Mouse (Mus musculus) intestine, postnatal 0 days (tissue): ENCODE measurements at regions not wholly inside any gene's neighbourhood (a gene's known extent, or its start where the extent isn't known, plus 50 kb on each side); places are given as distances from the start of the nearest gene placed in this dataset.
A peak's percentile ranks its signal among the peaks of the same experiment; 100 is the strongest.
"Not testable (repeated sequence)": the region's sequence is repeated elsewhere in the genome, so short reads cannot be mapped to it uniquely, and the experiment has no call there.

Experiments
- ATAC-seq: fragments of 200-750 bp; cut with Nextera tagmentation; 2 replicates; pipeline ENCODE4 v1.8.0; 2017; ENCODE audit warnings: mild to moderate bottlenecking, moderate TSS enrichment, moderate library complexity
- H3K27ac ChIP-seq: fragments of 300-500 bp; sonication (generic); 2 replicates; pipeline ENCODE4 v1.5.1; 2014; ENCODE audit warnings: mild to moderate bottlenecking, low read depth, low read length, moderate library complexity
- H3K27me3 ChIP-seq: fragments of 300-500 bp; sonication (generic); replicated peaks from 2 replicates; pipeline ENCODE4 v1.6.1; 2014; ENCODE audit warnings: low read length, mixed read lengths; ENCODE audit not compliant: control insufficient read depth, insufficient read depth
- H3K36me3 ChIP-seq: fragments of 300-500 bp; sonication (generic); 2 replicates; pipeline ENCODE4 v1.6.1; 2014; ENCODE audit warnings: mild to moderate bottlenecking, moderate library complexity; ENCODE audit not compliant: control insufficient read depth, insufficient read depth
- H3K4me1 ChIP-seq: fragments of 300-500 bp; sonication (generic); replicated peaks from 2 replicates; pipeline ENCODE4 v1.6.1; 2014; ENCODE audit warnings: antibody characterized with exemption, low read length, mixed read lengths; ENCODE audit not compliant: control insufficient read depth, insufficient read depth
- H3K4me2 ChIP-seq: fragments of 300-500 bp; sonication (generic); replicated peaks from 2 replicates; pipeline ENCODE4 v1.6.1; 2014; ENCODE audit warnings: low read depth, mild to moderate bottlenecking, moderate library complexity
- H3K4me3 ChIP-seq: fragments of 300-500 bp; sonication (generic); 2 replicates; pipeline ENCODE4 v1.5.1; 2014; ENCODE audit warnings: low read depth, low read length
- H3K9ac ChIP-seq: fragments of 300-500 bp; sonication (generic); 2 replicates; pipeline ENCODE4 v1.6.1; 2014; ENCODE audit warnings: mild to moderate bottlenecking, low read depth, low read length
- H3K9me3 ChIP-seq: fragments of 300-500 bp; sonication (generic); 2 replicates; pipeline ENCODE4 v1.6.1; 2016; ENCODE audit warnings: mixed run types; ENCODE audit not compliant: control insufficient read depth
- CTCF ChIP-seq: sonication (generic); IDR thresholded peaks from 2 replicates; pipeline ENCODE4 v1.5.1; 2016; ENCODE audit warnings: low read depth, mild to moderate bottlenecking, control low read depth, antibody characterized with exemption, moderate library complexity
- WGBS: fragments of 180-500 bp; shearing (Covaris S2); extraction: QIAGEN DNeasy Blood & Tissue Kit; methylation state at CpG from one replicate; pipeline ENCODE4 v1.1.7; 2014; 5-methylcytosine and 5-hydroxymethylcytosine counted together

GRCm38 (mm10) chr7:113027125-113027801, 73.5 kb downstream of the Rassf10 start:
- Histone ChIP-seq H3K36me3 (no peaks in the 10 kb centered on the region), H3K9me3 (no peaks in the 10 kb centered on the region), H3K27me3 (no peaks in the 10 kb centered on the region), H3K4me2 (no peak overlapping the region), H3K4me1 (no peaks in the 10 kb centered on the region), H3K9ac (no peak overlapping the region), H3K4me3 (no peak overlapping the region), H3K27ac (no peak overlapping the region)
- no peak for ATAC-seq
- 82% methylated on average over 5 of the region's 5 CpGs for WGBS
- TF ChIP-seq CTCF: no peak

DNA sequence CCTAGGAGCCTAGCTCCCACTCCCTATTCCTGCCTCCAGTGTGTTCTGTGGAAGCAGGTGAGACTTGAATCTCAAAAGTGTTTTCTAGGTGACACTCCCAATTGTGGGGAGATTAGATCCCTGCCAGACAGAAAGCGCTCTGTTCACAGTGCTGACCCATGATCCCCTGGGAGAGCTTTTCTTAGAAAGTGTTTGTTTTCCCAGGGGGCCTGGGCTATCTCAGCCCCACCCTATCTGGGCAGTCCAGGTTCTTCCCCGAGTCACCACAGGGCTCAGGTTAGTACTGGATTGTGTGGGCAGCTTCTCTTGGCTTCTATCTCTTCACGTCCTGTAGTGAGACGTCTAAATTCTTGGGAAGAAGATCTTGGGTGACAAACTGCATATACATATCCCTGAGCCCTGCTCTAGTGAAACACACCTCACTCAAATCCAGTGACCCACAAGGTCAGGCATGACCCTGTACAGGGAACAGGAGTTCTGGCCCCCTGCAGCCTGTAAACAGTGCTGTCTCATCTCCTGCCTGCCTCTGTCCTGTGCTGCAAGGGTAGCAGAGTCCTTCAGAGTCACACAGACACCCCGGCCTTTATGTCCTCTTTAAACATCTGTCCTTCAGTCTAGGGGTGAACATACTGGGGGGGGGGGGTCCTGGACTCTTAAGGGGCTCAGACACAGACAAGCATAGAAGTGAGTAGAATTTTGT, 76.4 kb downstream of the Rassf10 start:
- H3K27ac ChIP-seq: no peak overlapping the region
- H3K9me3 ChIP-seq: no peaks in the 10 kb centered on the region
- no peaks in the 10 kb centered on the region for H3K4me1 ChIP-seq
- no peak for TF ChIP-seq CTCF
- no peaks in the 10 kb centered on the region for H3K36me3 ChIP-seq
- peak; percentile 90 for ATAC-seq
- H3K27me3 ChIP-seq: no peaks in the 10 kb centered on the region
- 23% methylated on average over 5 of the region's 5 CpGs for WGBS
- no peak overlapping the region for H3K4me3 ChIP-seq
- H3K9ac ChIP-seq: no peak overlapping the region
- H3K4me2 ChIP-seq: no peak overlapping the region

DNA sequence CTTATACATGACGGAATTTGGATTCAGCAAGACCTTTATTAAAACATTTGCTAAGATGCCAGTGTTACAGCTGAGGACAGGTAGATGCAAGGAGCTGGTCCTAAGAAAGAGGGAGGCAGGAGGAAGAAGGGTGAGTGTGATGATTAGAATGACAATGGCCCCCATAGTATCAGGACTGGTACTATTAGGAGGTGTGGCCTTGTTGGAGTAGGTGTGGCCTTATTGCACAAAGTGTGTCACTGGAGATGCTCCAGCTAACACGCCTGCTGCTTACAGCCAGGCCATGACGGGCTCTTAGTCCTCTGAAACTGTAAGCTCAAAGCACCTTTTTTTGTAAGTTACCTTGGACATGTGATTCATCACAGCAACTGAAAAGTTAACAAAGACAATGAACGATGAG, 82.0 kb downstream of the Rassf10 start:
- TF ChIP-seq CTCF: no peak
- Histone ChIP-seq H3K27me3 (no peaks in the 10 kb centered on the region), H3K4me3 (no peak overlapping the region), H3K27ac (no peak overlapping the region), H3K9me3 (no peaks in the 10 kb centered on the region), H3K9ac (no peak overlapping the region), H3K36me3 (no peaks in the 10 kb centered on the region), H3K4me2 (no peak overlapping the region), H3K4me1 (no peaks in the 10 kb centered on the region)
- ATAC-seq: no peak
- 76% methylated on average over 4 of the region's 4 CpGs for WGBS

DNA sequence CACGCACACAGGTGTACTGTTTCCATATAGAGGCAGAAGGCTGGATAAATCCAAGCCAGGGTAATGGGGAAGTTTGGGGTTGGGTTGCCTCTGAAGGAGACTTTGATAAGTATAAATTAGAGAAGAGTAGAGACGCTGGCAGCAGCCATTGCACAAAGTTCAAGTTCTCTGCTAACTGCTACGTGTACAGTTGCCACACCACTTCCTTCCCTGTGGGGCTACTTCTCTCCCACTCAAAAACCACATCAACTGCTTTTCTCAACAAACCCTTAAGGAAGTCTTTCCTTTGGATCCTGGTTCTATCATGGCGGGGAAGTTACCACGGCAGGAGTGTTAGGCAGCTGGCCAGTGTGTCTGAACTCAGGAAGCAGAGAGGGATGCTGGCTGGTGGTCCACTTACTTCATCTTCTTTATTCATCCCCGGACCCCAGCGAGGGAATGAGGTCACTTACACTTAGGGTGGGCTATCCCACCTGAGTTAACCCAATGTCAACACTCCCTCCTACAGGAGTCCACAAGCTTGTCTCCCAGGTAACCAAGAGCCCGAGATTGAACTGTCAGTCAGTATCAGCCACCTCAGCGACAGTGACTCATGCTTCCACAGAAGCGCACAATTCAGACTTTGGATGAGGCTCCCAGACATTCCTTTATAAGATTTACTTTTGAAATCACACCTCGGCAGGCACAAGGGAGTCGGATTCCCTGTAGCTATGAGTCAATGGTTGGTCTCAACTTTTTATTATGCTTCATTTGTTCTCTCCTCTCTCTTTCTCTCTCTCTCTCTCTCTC, 84.3 kb downstream of the Rassf10 start:
- H3K9ac ChIP-seq: no peak overlapping the region
- no peak overlapping the region for H3K4me3 ChIP-seq
- ATAC-seq: peak; percentile 54; the same call in 1 of the 2 replicates
- H3K9me3 ChIP-seq: no peaks in the 10 kb centered on the region
- no peaks in the 10 kb centered on the region for H3K4me1 ChIP-seq
- TF ChIP-seq CTCF: no peak
- H3K4me2 ChIP-seq: no peak overlapping the region
- WGBS: 46% methylated on average over 12 of the region's 12 CpGs
- no peaks in the 10 kb centered on the region for H3K27me3 ChIP-seq
- H3K36me3 ChIP-seq: no peaks in the 10 kb centered on the region
- H3K27ac ChIP-seq: no peak overlapping the region

DNA sequence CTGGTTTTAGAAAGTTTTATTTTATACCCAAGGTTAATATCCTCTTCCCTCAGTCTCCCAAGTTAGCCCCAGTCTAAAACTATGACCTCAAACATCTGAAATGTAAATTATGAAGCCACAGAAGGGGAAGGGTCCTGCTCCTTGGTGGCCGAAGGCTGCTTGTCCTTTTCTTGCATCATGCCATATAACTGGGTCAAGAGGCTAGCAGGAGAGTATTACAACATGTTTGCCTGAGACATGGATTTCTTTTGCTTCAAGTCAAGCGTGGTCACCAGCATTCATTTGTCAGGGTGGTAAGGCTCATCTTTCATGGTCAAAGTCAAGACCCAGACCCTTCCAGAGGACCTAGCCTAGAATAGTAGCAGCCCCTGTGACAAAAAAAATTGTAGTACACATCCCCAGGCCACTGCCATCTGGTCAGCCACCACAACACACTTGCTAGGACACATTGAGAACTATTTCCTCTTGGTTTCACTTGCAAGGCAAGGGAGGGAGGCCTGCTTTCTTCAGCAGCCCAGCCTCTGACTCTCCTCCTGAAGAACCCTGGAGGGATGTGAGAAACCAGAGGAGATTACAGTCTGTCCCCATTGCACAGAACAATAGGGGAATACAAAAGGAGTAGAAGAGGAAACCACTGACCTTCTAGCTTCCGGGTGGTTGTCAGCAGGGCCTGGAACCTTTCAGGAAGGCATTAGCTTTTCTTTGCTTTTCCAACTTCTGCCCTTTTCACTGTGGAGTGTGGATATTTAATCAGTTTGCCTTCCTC, 85.3 kb downstream of the Rassf10 start:
- Histone ChIP-seq H3K27me3 (no peaks in the 10 kb centered on the region), H3K4me1 (no peaks in the 10 kb centered on the region), H3K9me3 (no peaks in the 10 kb centered on the region), H3K4me3 (no peak overlapping the region), H3K27ac (no peak overlapping the region), H3K36me3 (no peaks in the 10 kb centered on the region), H3K9ac (no peak overlapping the region), H3K4me2 (no peak overlapping the region)
- 85% methylated on average over 3 of the region's 3 CpGs for WGBS
- ATAC-seq: no peak
- no peak for TF ChIP-seq CTCF

GRCm38 (mm10) chr7:113045613-113046159, 91.9 kb downstream of the Rassf10 start:
- H3K4me2 ChIP-seq, H3K4me1 ChIP-seq, H3K36me3 ChIP-seq, H3K9ac ChIP-seq, H3K9me3 ChIP-seq, H3K27ac ChIP-seq, H3K4me3 ChIP-seq, H3K27me3 ChIP-seq: not testable (repeated sequence)
- ATAC-seq: peak; percentile 29; the same call in 1 of the 2 replicates
- WGBS: 33% methylated on average over 7 of the region's 8 CpGs
